Mouse (Mus musculus): ENCODE data around the gene Iffo1. TPM values are rescaled to one million over a fixed set of nuclear protein-coding genes. Genes with fewer than 3 reads are reported as not detected.

The Iffo1 gene
- 10 to 100 TPM; 30.3 to 30.4 TPM for polyA plus RNA-seq (2017; shearing (Covaris generic))

GRCm38 (mm10) chr6:125145001-125145400 is at the start of gene Iffo1:
Gene Iffo1, plus strand, starts transcription at chr6:125145241.

GRCm38 (mm10) chr6:125095391-125096278 is 49.4 kb upstream of the Iffo1 start, which contains the start of gene Chd4:
Gene Chd4, plus strand, starts transcription at chr6:125095981.

GRCm38 (mm10) chr6:125131302-125132156 is 13.5 kb upstream of the Iffo1 start, which contains the start of gene Nop2:
Gene Nop2, plus strand, starts transcription at chr6:125131909.

GRCm38 (mm10) chr6:125166051-125166751 is 21.2 kb downstream of the Iffo1 start, which contains the start of gene Gapdh:
Gene Gapdh, minus strand, starts transcription at chr6:125166467.

GRCm38 (mm10) chr6:125191332-125192015 is 46.4 kb downstream of the Iffo1 start, which contains the start of the genes Ncapd2 and Mrpl51:
Gene Ncapd2, minus strand, starts transcription at chr6:125191701.
Gene Mrpl51, plus strand, starts transcription at chr6:125191801.

Other genes starting within 250 kb of the Iffo1 start
- 10 to 100 TPM in 1 of 2 experiments, 1 to 10 TPM in 1; 9.9 to 11.9 TPM for gene Lag3, start 233.5 kb upstream of the Iffo1 start, polyA plus RNA-seq (2017; shearing (Covaris generic))
- gene Ptms, start 225.1 kb upstream of the Iffo1 start, polyA plus RNA-seq (2017; shearing (Covaris generic)), result 10 to 100 TPM; 35.8 to 45.4 TPM
- gene Mlf2, start 213.9 kb upstream of the Iffo1 start, polyA plus RNA-seq (2017; shearing (Covaris generic)), result 100 to 1,000 TPM; 176 to 183 TPM
- gene Cops7a, start 179.7 kb upstream of the Iffo1 start, polyA plus RNA-seq (2017; shearing (Covaris generic)), result 10 to 100 TPM; 69.8 to 77.3 TPM
- gene Pianp, start 148.5 kb upstream of the Iffo1 start, polyA plus RNA-seq (2017; shearing (Covaris generic)), result under 1 TPM in 1 of 2 experiments, not detected in 1; 0.45 TPM
- gene Zfp384, start 136.1 kb upstream of the Iffo1 start, polyA plus RNA-seq (2017; shearing (Covaris generic)), result 10 to 100 TPM; 68.0 to 76.1 TPM
- 10 to 100 TPM; 85.4 to 87.6 TPM for gene Ing4, start 105.5 kb upstream of the Iffo1 start, polyA plus RNA-seq (2017; shearing (Covaris generic))
- 10 to 100 TPM; 20.3 to 33.0 TPM for gene Acrbp, start 95.6 kb upstream of the Iffo1 start, polyA plus RNA-seq (2017; shearing (Covaris generic))
- 10 to 100 TPM; 19.2 to 25.7 TPM for gene Lpar5, start 77.3 kb upstream of the Iffo1 start, polyA plus RNA-seq (2017; shearing (Covaris generic))
- gene Chd4, start 49.3 kb upstream of the Iffo1 start, polyA plus RNA-seq (2017; shearing (Covaris generic)), result 10 to 100 TPM; 50.7 to 54.2 TPM
- 10 to 100 TPM; 44.4 to 53.1 TPM for gene Nop2, start 13.3 kb upstream of the Iffo1 start, polyA plus RNA-seq (2017; shearing (Covaris generic))
- 100 to 1,000 TPM; 230 to 258 TPM for gene Gapdh, start 21.2 kb downstream of the Iffo1 start, polyA plus RNA-seq (2017; shearing (Covaris generic))
- 10 to 100 TPM; 22.3 to 23.4 TPM for gene Ncapd2, start 46.5 kb downstream of the Iffo1 start, polyA plus RNA-seq (2017; shearing (Covaris generic))
- 10 to 100 TPM; 77.6 to 84.4 TPM for gene Mrpl51, start 46.6 kb downstream of the Iffo1 start, polyA plus RNA-seq (2017; shearing (Covaris generic))
- 10 to 100 TPM; 43.8 TPM for gene Vamp1, start 70.3 kb downstream of the Iffo1 start, polyA plus RNA-seq (2017; shearing (Covaris generic))
- gene Tapbpl, start 86.6 kb downstream of the Iffo1 start, polyA plus RNA-seq (2017; shearing (Covaris generic)), result 100 to 1,000 TPM in 1 of 2 experiments, 10 to 100 TPM in 1; 98.8 to 118 TPM
- gene Cd27, start 91.8 kb downstream of the Iffo1 start, polyA plus RNA-seq (2017; shearing (Covaris generic)), result 100 to 1,000 TPM; 493 to 591 TPM
- 1 to 10 TPM in 1 of 2 experiments, under 1 TPM in 1; 0.61 to 2.1 TPM for gene Tuba3a, start 140.8 kb downstream of the Iffo1 start, polyA plus RNA-seq (2017; shearing (Covaris generic))
- gene Ltbr, start 168.6 kb downstream of the Iffo1 start, polyA plus RNA-seq (2017; shearing (Covaris generic)), result 1 to 10 TPM in 1 of 2 experiments, not detected in 1; 1.0 TPM
- gene Scnn1a, start 175.4 kb downstream of the Iffo1 start, polyA plus RNA-seq (2017; shearing (Covaris generic)), result under 1 TPM; 0.19 to 0.36 TPM
- gene Tnfrsf1a, start 204.1 kb downstream of the Iffo1 start, polyA plus RNA-seq (2017; shearing (Covaris generic)), result 10 to 100 TPM; 34.4 to 37.5 TPM
- under 1 TPM; 0.10 to 0.70 TPM for gene Plekhg6, start 235.6 kb downstream of the Iffo1 start, polyA plus RNA-seq (2017; shearing (Covaris generic))

Measured in inflammation-experienced regulatory T-cells (primary cell).